Mouse (Mus musculus): ENCODE measurements around the gene Bbc3.

GRCm38 (mm10) chr7:16309318-16310019, 1.3 kb downstream of the Bbc3 start:
- TF ChIP-seq PAX5 (IDR thresholded peaks at IDR 0.05; ENCODE audit: low read length): no peak
- TF ChIP-seq ZKSCAN1 (IDR thresholded peaks at IDR 0.05; ENCODE audit: borderline replicate concordance, low read depth, low read length): peak; percentile 7; the same call in 1 of the 2 replicates
- TF ChIP-seq NELFE (IDR thresholded peaks at IDR 0.05; ENCODE audit: low read depth, low read length): peak; percentile 74; the same call in 1 of the 2 replicates
- peak; percentile 89; the same call in 1 of the 2 replicates for TF ChIP-seq POLR2A (IDR thresholded peaks at IDR 0.05; ENCODE audit: low read depth, low read length)
- no peak for TF ChIP-seq E2F4 (IDR thresholded peaks at IDR 0.05; ENCODE audit: insufficient replicate concordance, low read depth, low read length)

Measured in CH12.LX (cell line).